Mouse (Mus musculus): ENCODE data around the gene Colec11.

GRCm38 (mm10) chr12:28590428-28590827, 32.7 kb downstream of the Colec11 start:
- no peak for TF ChIP-seq CTCF (IDR thresholded peaks at IDR 0.05; ENCODE audit: low read depth, low read length)
- no peak for TF ChIP-seq POLR2A (IDR thresholded peaks at IDR 0.05; ENCODE audit: insufficient read depth, low read length)

Measured in ES-Bruce4 (cell line).